In the genomic region with DNA sequence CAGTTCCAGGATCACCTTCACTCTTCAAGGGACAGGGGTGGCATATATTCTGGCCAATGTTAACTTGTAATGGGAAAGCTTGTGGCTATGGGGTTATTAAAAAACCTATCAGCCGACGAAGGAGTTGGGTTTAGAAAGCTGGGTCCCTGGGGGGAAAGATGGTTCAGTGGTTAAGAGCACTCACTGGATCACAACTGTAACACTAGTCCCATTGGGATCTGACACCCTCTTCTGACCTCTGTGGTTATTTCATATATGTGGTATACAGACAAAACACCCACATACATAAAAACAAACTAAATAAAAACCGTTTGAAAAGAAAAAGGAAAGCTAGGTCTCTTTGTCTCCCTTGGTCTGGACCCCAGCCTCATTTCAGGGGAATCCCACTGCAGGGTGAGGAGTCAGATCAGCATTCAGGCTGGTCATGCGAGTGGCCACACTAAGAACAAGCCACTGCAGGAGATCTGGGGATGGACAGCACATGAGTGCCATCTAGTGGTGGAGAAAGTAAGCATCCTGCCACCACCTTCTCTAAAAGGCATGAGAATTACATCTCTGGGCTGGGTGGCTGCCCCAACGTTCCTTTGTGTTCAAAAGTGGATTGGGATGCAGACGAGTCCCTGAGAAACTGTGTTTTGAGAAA, we compare ENCODE assay signal across 8 mouse cellular contexts. TPM values are rescaled to one million over a fixed set of nuclear protein-coding genes. Genes with fewer than 3 reads are reported as not detected.
A peak's percentile ranks its signal among the peaks of the same experiment; 100 is the strongest.
DNase-seq lines count a peak whose midpoint lies in the region; ATAC-seq and TF ChIP-seq lines count a peak whose summit lies in the region.

No protein-coding gene starts in this region.

- peak; percentile 99 for TF ChIP-seq CTCF in midbrain, postnatal 0 days (IDR thresholded peaks at IDR 0.05)

- no peak overlapping the region for H3K4me2 ChIP-seq in limb, embryonic 13.5 days (replicated peaks)
- H3K4me2 ChIP-seq in midbrain, postnatal 0 days (ENCODE audit: low read depth, low read length, poor library complexity, severe bottlenecking): no peak overlapping the region

- H3K36me3 ChIP-seq in limb, embryonic 13.5 days: peaks cover 6% of the 10 kb centered on the region; the same call in 1 of the 2 replicates
- 0 out of 2 replicates have a peak, but pooled peaks cover 9% of the 10 kb centered on the region for H3K36me3 ChIP-seq in midbrain, postnatal 0 days (ENCODE audit: insufficient read depth, low read length)

- no peak overlapping the region for H3K4me3 ChIP-seq in limb, embryonic 13.5 days
- H3K4me3 ChIP-seq in midbrain, postnatal 0 days (ENCODE audit: low read depth, low read length): no peak overlapping the region

- peaks cover 16% of the 10 kb centered on the region for H3K4me1 ChIP-seq in limb, embryonic 13.5 days
- no peaks in the 10 kb centered on the region for H3K4me1 ChIP-seq in midbrain, postnatal 0 days (ENCODE audit: insufficient read depth, low read length)

- ATAC-seq in limb, embryonic 13.5 days (ENCODE audit: low FRiP score, low read depth): peak; percentile 68
- ATAC-seq in midbrain, postnatal 0 days (ENCODE audit: low FRiP score): peak; percentile 44; the same call in 1 of the 2 replicates

- H3K27ac ChIP-seq in limb, embryonic 13.5 days: no peak overlapping the region
- H3K27ac ChIP-seq in midbrain, postnatal 0 days (ENCODE audit: low read depth, low read length): no peak overlapping the region

- H3K9me3 ChIP-seq in limb, embryonic 13.5 days: no peaks in the 10 kb centered on the region
- no peaks in the 10 kb centered on the region for H3K9me3 ChIP-seq in midbrain, postnatal 0 days (ENCODE audit: low read length)

- no peak overlapping the region for H3K9ac ChIP-seq in limb, embryonic 13.5 days
- H3K9ac ChIP-seq in midbrain, postnatal 0 days (replicated peaks; ENCODE audit: low read length, poor library complexity, severe bottlenecking): no peak overlapping the region

- DNase-seq in 416B (ENCODE audit: low read depth): peak; percentile 89
- DNase-seq in adrenal gland, adult 2 months: peak; percentile 74
- peak; percentile 83 for DNase-seq in embryo, embryonic 11 days
- peak; percentile 95 for DNase-seq in heart, adult 11 months
- peak; percentile 75 for DNase-seq in kidney, adult 9 months
- DNase-seq in midbrain, postnatal 0 days (ENCODE audit: low spot score): peak; percentile 82
- peak; percentile 55 to 77 for DNase-seq in spleen, postnatal 10 days (ENCODE audit: low spot score in 2 of 2)

- 32% methylated on average over 6 of the region's 6 CpGs for WGBS in limb, embryonic 13.5 days
- WGBS in midbrain, postnatal 0 days: 30% methylated on average over 6 of the region's 6 CpGs

- H3K27me3 ChIP-seq in limb, embryonic 13.5 days: no peaks in the 10 kb centered on the region
- H3K27me3 ChIP-seq in midbrain, postnatal 0 days (ENCODE audit: insufficient read depth, low read length): no peaks in the 10 kb centered on the region

RNA-seq across cellular contexts. Expression of a gene that starts 3.8 kb away (rescaled TPM):
- total RNA-seq in adrenal gland, adult 2 months (2021): 10 to 100 TPM; 11.9 to 16.2 TPM
- polyA plus RNA-seq in adrenal gland, adult 2 months (2012; rRNA removed): 25.0 and 29.8 TPM in 2 replicates
- 28.7 and 30.1 TPM in 2 replicates for polyA plus RNA-seq in limb, embryonic 13.5 days (2015; fragmentation: Nextera tagmentation; extraction: Ambion mirVana)
- 11.9 and 15.5 TPM in 2 replicates for total RNA-seq in midbrain, postnatal 0 days (2014; rRNA removed)
- 7.4 and 8.7 TPM in 2 replicates for polyA plus RNA-seq in midbrain, postnatal 0 days (2015; fragmentation: Nextera tagmentation; extraction: Ambion mirVana)

RNA-seq across cellular contexts. Expression of a gene that starts 26.4 kb away (rescaled TPM):
- not detected for total RNA-seq in adrenal gland, adult 2 months (2021)
- polyA plus RNA-seq in adrenal gland, adult 2 months (2012; rRNA removed): not detected in 2 replicates
- polyA plus RNA-seq in limb, embryonic 13.5 days (2015; fragmentation: Nextera tagmentation; extraction: Ambion mirVana): 0.25 TPM in 1 of 2 replicates, not detected in the other
- 0.33 and 1.6 TPM in 2 replicates for total RNA-seq in midbrain, postnatal 0 days (2014; rRNA removed)
- polyA plus RNA-seq in midbrain, postnatal 0 days (2015; fragmentation: Nextera tagmentation; extraction: Ambion mirVana): 0.38 TPM in 1 of 2 replicates, not detected in the other

RNA-seq across cellular contexts. Expression of a gene that starts 38.6 kb away (rescaled TPM):
- total RNA-seq in adrenal gland, adult 2 months (2021): under 1 TPM; 0.07 to 0.09 TPM
- 0.01 and 0.15 TPM in 2 replicates for polyA plus RNA-seq in adrenal gland, adult 2 months (2012; rRNA removed)
- polyA plus RNA-seq in limb, embryonic 13.5 days (2015; fragmentation: Nextera tagmentation; extraction: Ambion mirVana): 0.42 and 0.49 TPM in 2 replicates
- 0.05 TPM in 1 of 2 replicates, not detected in the other for total RNA-seq in midbrain, postnatal 0 days (2014; rRNA removed)
- 0.02 TPM in 1 of 2 replicates, not detected in the other for polyA plus RNA-seq in midbrain, postnatal 0 days (2015; fragmentation: Nextera tagmentation; extraction: Ambion mirVana)
